Mouse (Mus musculus) megakaryocyte, embryonic 14.5 days (primary cell): Measurements from ENCODE around the gene Lhfpl3. TPM values are rescaled to one million over a fixed set of nuclear protein-coding genes. Genes with fewer than 3 reads are reported as not detected.

ENCODE experiments used
- H3K27me3 ChIP-seq: replicated peaks from 2 replicates; pipeline ENCODE3; 2012; ENCODE audit warnings: inconsistent platforms
- H3K36me3 ChIP-seq: replicated peaks from 2 replicates; pipeline ENCODE3; 2012; ENCODE audit warnings: low read length, inconsistent platforms, mixed read lengths
- H3K4me1 ChIP-seq: 2 replicates; pipeline ENCODE4 v1.6.1; 2012; ENCODE audit warnings: inconsistent platforms
- H3K4me3 ChIP-seq: replicated peaks from 2 replicates; pipeline ENCODE3; 2012; ENCODE audit warnings: moderate library complexity, mild to moderate bottlenecking, inconsistent platforms
- H3K9me3 ChIP-seq: 2 replicates; pipeline ENCODE4 v1.6.1; 2012; ENCODE audit warnings: inconsistent platforms
- FLI1 ChIP-seq: IDR thresholded peaks from 2 replicates; pipeline ENCODE4 v1.6.1; 2012; ENCODE audit warnings: low read length, inconsistent platforms, mixed read lengths
- GATA1 ChIP-seq: IDR thresholded peaks from 3 replicates; pipeline ENCODE4 v1.6.1; 2012; ENCODE audit warnings: mixed read lengths, low read length, inconsistent platforms, borderline replicate concordance
- polyA plus RNA-seq: library from polyadenylated mRNA; stranded (reverse); fragments of >175 nt; gene quantifications from 2 replicates; pipeline ENCODE4 v1.2.3, GENCODE M21; 2012; ENCODE audit warnings: low replicate concordance; ENCODE audit not compliant: insufficient read depth

Lhfpl3 gene
- polyA plus RNA-seq, 1 experiment, result not detected

- Histone ChIP-seq H3K4me1 (no peaks in the 10 kb centered on the region), H3K9me3 (no peaks in the 10 kb centered on the region), H3K27me3 (no peaks in the 10 kb centered on the region), H3K36me3 (no peaks in the 10 kb centered on the region), H3K4me3 (no peak overlapping the region)
- TF ChIP-seq GATA1, result no peak
- no peak for TF ChIP-seq FLI1
Observed at GRCm38 (mm10) chr5:23114249-23114648, 368.4 kb downstream of the Lhfpl3 start.

GRCm38 (mm10) chr5:23126851-23127250 is 381.0 kb downstream of the Lhfpl3 start:
- no peaks in the 10 kb centered on the region for H3K36me3 ChIP-seq
- no peaks in the 10 kb centered on the region for H3K9me3 ChIP-seq
- TF ChIP-seq GATA1, result no peak
- TF ChIP-seq FLI1, result no peak
- no peaks in the 10 kb centered on the region for H3K4me1 ChIP-seq
- H3K4me3 ChIP-seq, result no peak overlapping the region
- H3K27me3 ChIP-seq, result no peaks in the 10 kb centered on the region

GRCm38 (mm10) chr5:23140183-23140921 is 394.5 kb downstream of the Lhfpl3 start:
- H3K36me3 ChIP-seq, result no peaks in the 10 kb centered on the region
- H3K4me1 ChIP-seq, result no peaks in the 10 kb centered on the region
- peaks cover 6% of the 10 kb centered on the region for H3K9me3 ChIP-seq
- H3K4me3 ChIP-seq, result no peak overlapping the region
- no peaks in the 10 kb centered on the region for H3K27me3 ChIP-seq
- TF ChIP-seq GATA1 (no peak), FLI1 (no peak)

- Histone ChIP-seq H3K4me3 (no peak overlapping the region), H3K9me3 (peaks cover 17% of the 10 kb centered on the region), H3K27me3 (no peaks in the 10 kb centered on the region), H3K36me3 (no peaks in the 10 kb centered on the region), H3K4me1 (no peaks in the 10 kb centered on the region)
- TF ChIP-seq GATA1 (no peak), FLI1 (no peak)
Observed at GRCm38 (mm10) chr5:23153210-23153609, 407.4 kb downstream of the Lhfpl3 start.

GRCm38 (mm10) chr5:23154439-23154838 is 408.6 kb downstream of the Lhfpl3 start:
- Histone ChIP-seq H3K4me1 (no peaks in the 10 kb centered on the region), H3K36me3 (no peaks in the 10 kb centered on the region), H3K27me3 (no peaks in the 10 kb centered on the region), H3K4me3 (no peak overlapping the region), H3K9me3 (peaks cover 13% of the 10 kb centered on the region)
- no peak for TF ChIP-seq GATA1
- no peak for TF ChIP-seq FLI1

GRCm38 (mm10) chr5:23165947-23166350 is 420.1 kb downstream of the Lhfpl3 start:
- TF ChIP-seq FLI1 (no peak), GATA1 (no peak)
- Histone ChIP-seq H3K27me3 (no peaks in the 10 kb centered on the region), H3K4me1 (no peaks in the 10 kb centered on the region), H3K9me3 (no peaks in the 10 kb centered on the region), H3K36me3 (no peaks in the 10 kb centered on the region), H3K4me3 (no peak overlapping the region)

- TF ChIP-seq FLI1 (no peak), GATA1 (no peak)
Observed at GRCm38 (mm10) chr5:23166658-23167057, 420.8 kb downstream of the Lhfpl3 start.

GRCm38 (mm10) chr5:23189633-23190032 is 443.8 kb downstream of the Lhfpl3 start:
- TF ChIP-seq GATA1 (no peak), FLI1 (no peak)
- H3K36me3 ChIP-seq, result no peaks in the 10 kb centered on the region

More at GRCm38 (mm10) chr5:23166658-23167057, 420.8 kb downstream of the Lhfpl3 start:
- Histone ChIP-seq H3K36me3 (no peaks in the 10 kb centered on the region), H3K4me1 (no peaks in the 10 kb centered on the region), H3K27me3 (no peaks in the 10 kb centered on the region), H3K4me3 (no peak overlapping the region), H3K9me3 (no peaks in the 10 kb centered on the region)

GRCm38 (mm10) chr5:23196879-23197278 is 451.0 kb downstream of the Lhfpl3 start:
- Histone ChIP-seq H3K4me3 (no peak overlapping the region), H3K27me3 (no peaks in the 10 kb centered on the region), H3K9me3 (no peaks in the 10 kb centered on the region), H3K36me3 (no peaks in the 10 kb centered on the region), H3K4me1 (no peaks in the 10 kb centered on the region)
- TF ChIP-seq FLI1 (no peak), GATA1 (no peak)

More at GRCm38 (mm10) chr5:23189633-23190032, 443.8 kb downstream of the Lhfpl3 start:
- H3K4me1 ChIP-seq, result no peaks in the 10 kb centered on the region
- H3K27me3 ChIP-seq, result no peaks in the 10 kb centered on the region
- H3K4me3 ChIP-seq, result no peak overlapping the region
- H3K9me3 ChIP-seq, result no peaks in the 10 kb centered on the region

GRCm38 (mm10) chr5:23213086-23213485 is 467.2 kb downstream of the Lhfpl3 start:
- Histone ChIP-seq H3K36me3 (no peaks in the 10 kb centered on the region), H3K27me3 (no peaks in the 10 kb centered on the region), H3K9me3 (no peaks in the 10 kb centered on the region), H3K4me1 (no peaks in the 10 kb centered on the region), H3K4me3 (no peak overlapping the region)
- no peak for TF ChIP-seq FLI1
- TF ChIP-seq GATA1, result no peak
